Mouse (Mus musculus) heart, embryonic 15.5 days (tissue): ENCODE measurements around the gene Itpr1. TPM values are rescaled to one million over a fixed set of nuclear protein-coding genes. Genes with fewer than 3 reads are reported as not detected.
A peak's percentile ranks its signal among the peaks of the same experiment; 100 is the strongest.

Experiments used
- ATAC-seq: fragments of 200-750 bp; cut with Nextera tagmentation; replicated peaks from 2 replicates; pipeline ENCODE4 v1.8.0; 2017; ENCODE audit warnings: low read depth, moderate TSS enrichment; ENCODE audit not compliant: insufficient number of reproducible peaks, insufficient read depth, low FRiP score
- H3K27ac ChIP-seq: fragments of 300-500 bp; sonication (generic); 2 replicates; pipeline ENCODE4 v1.5.1; 2015; ENCODE audit warnings: mild to moderate bottlenecking, inconsistent platforms
- H3K27me3 ChIP-seq: fragments of 300-500 bp; sonication (generic); 2 replicates; pipeline ENCODE4 v1.6.1; 2015; ENCODE audit warnings: inconsistent platforms
- H3K36me3 ChIP-seq: fragments of 300-500 bp; sonication (generic); 2 replicates; pipeline ENCODE4 v1.6.1; 2015; ENCODE audit warnings: mild to moderate bottlenecking, inconsistent platforms
- H3K4me1 ChIP-seq: fragments of 300-500 bp; sonication (generic); replicated peaks from 2 replicates; pipeline ENCODE4 v1.6.1; 2015; ENCODE audit warnings: inconsistent platforms
- H3K4me2 ChIP-seq: fragments of 300-500 bp; sonication (generic); 2 replicates; pipeline ENCODE4 v1.6.1; 2015; ENCODE audit warnings: inconsistent platforms, mild to moderate bottlenecking, moderate library complexity
- H3K4me3 ChIP-seq: fragments of 300-500 bp; sonication (generic); 2 replicates; pipeline ENCODE4 v1.5.1; 2015; ENCODE audit warnings: mild to moderate bottlenecking, inconsistent platforms
- H3K9ac ChIP-seq: fragments of 300-500 bp; sonication (generic); 2 replicates; pipeline ENCODE4 v1.6.1; 2015; ENCODE audit warnings: mild to moderate bottlenecking, inconsistent platforms
- H3K9me3 ChIP-seq: fragments of 300-500 bp; sonication (generic); replicated peaks from 2 replicates; pipeline ENCODE4 v1.6.1; 2016; ENCODE audit warnings: inconsistent platforms
- WGBS: fragments of 180-500 bp; shearing (Covaris S2); methylation state at CpG from one replicate; pipeline ENCODE4 v1.1.7; 2015; ENCODE audit warnings: mixed read lengths; 5-methylcytosine and 5-hydroxymethylcytosine counted together
- polyA plus RNA-seq: library from polyadenylated mRNA; unstranded; fragments of >200 nt; fragmentation: Nextera tagmentation; extraction: Ambion mirVana; gene quantifications from 2 replicates; pipeline ENCODE4 v1.2.1, GENCODE M21; 2015

The Itpr1 gene
- polyA plus RNA-seq, 1 experiment from 2014 or later, result 11.4 TPM

GRCm38 (mm10) chr6:108506161-108506560, 293.3 kb downstream of the Itpr1 start:
- no peak overlapping the region for H3K27ac ChIP-seq
- peaks cover 8% of the 10 kb centered on the region; the same call in 1 of the 2 replicates for H3K36me3 ChIP-seq
- H3K4me3 ChIP-seq, result no peak overlapping the region
- H3K9ac ChIP-seq, result no peak overlapping the region
- no peaks in the 10 kb centered on the region for H3K27me3 ChIP-seq
- WGBS, result 95% methylated on average over 3 of the region's 3 CpGs
- no peak for ATAC-seq
- no peaks in the 10 kb centered on the region for H3K9me3 ChIP-seq
- H3K4me1 ChIP-seq, result peaks cover 20% of the 10 kb centered on the region
- H3K4me2 ChIP-seq, result no peak overlapping the region

DNA sequence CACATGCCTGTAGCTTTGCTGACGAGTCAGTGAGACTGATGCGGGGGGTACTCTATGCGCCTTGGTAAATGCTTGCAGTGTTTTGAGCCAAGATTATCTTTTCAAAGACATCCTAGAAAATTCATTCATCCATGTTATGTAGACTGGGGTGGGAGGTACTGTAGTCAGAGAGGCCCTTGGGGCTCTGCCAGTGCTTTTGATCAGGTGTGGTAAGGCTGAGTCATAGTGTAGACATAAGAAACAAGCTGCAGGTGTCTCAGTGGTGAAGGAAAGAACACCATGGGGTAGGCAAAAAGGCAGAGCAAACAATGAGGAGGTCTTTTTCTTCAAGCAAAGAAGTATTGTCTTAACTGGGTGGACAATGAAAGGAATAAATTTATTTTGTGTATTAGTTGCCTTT, 294.4 kb downstream of the Itpr1 start:
- WGBS, result 81% methylated on average over 3 of the region's 3 CpGs
- H3K27ac ChIP-seq, result no peak overlapping the region
- ATAC-seq, result no peak
- H3K4me1 ChIP-seq, result peaks cover 24% of the 10 kb centered on the region
- no peak overlapping the region for H3K9ac ChIP-seq
- H3K9me3 ChIP-seq, result no peaks in the 10 kb centered on the region
- H3K4me2 ChIP-seq, result no peak overlapping the region
- H3K36me3 ChIP-seq, result no peaks in the 10 kb centered on the region
- H3K4me3 ChIP-seq, result no peak overlapping the region
- no peaks in the 10 kb centered on the region for H3K27me3 ChIP-seq

DNA sequence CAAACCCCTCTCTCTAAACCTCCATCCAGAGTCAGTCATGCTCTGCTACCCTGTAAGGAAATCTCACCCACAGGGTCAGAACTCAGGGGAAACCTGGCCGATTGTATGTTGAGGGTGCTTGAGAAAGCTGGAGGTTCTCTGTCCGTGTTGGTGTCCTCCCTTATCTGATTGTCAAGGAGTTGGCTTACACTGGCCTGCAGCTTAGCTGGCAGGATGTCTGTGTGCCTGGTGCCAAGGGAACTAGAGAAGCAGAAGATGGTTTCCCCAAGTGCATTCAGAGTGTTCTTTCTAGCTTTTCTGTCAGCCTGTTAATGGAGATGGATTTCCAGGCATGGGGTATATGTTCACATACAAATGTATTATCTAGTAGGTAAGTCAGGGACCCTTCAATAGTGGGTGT, 296.4 kb downstream of the Itpr1 start:
- no peaks in the 10 kb centered on the region for H3K36me3 ChIP-seq
- no peak overlapping the region for H3K9ac ChIP-seq
- H3K27me3 ChIP-seq, result no peaks in the 10 kb centered on the region
- no peaks in the 10 kb centered on the region for H3K9me3 ChIP-seq
- WGBS, result 40% methylated on average over 2 of the region's 2 CpGs
- H3K4me3 ChIP-seq, result no peak overlapping the region
- no peak for ATAC-seq
- peaks cover 30% of the 10 kb centered on the region for H3K4me1 ChIP-seq
- H3K4me2 ChIP-seq, result no peak overlapping the region
- no peak overlapping the region for H3K27ac ChIP-seq

GRCm38 (mm10) chr6:108510101-108510500, 297.2 kb downstream of the Itpr1 start:
- WGBS, result 27% methylated on average over 9 of the region's 9 CpGs
- Histone ChIP-seq H3K4me2 (peak overlapping the region; percentile 27), H3K9ac (no peak overlapping the region), H3K4me1 (peaks cover 35% of the 10 kb centered on the region), H3K9me3 (no peaks in the 10 kb centered on the region), H3K4me3 (no peak overlapping the region), H3K27me3 (no peaks in the 10 kb centered on the region), H3K36me3 (no peaks in the 10 kb centered on the region), H3K27ac (peak overlapping the region; percentile 28; the same call in 1 of the 2 replicates)
- ATAC-seq, result peak; percentile 67; the same call in 1 of the 2 replicates

DNA sequence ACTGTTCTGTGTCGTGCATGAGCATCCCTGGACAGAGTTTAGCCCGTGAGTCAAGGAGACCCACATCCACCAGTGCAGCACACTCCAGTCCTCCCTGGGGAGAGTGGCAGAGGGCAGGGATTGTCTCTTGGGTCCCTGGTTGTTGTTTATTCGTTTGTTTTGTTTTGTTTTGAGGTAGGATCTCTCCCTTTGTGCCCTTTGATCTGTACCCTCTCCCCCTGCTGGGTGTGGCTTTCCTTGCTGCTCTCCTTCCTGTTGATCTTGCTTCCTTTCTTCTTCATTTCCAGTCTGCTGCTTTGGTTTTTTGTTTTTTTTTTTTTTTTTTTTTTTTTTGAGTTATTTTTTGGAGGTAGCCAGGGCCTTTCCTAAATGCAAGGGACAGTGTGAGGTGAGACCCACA, 299.2 kb downstream of the Itpr1 start:
- H3K9me3 ChIP-seq, result no peaks in the 10 kb centered on the region
- no peak overlapping the region for H3K27ac ChIP-seq
- H3K27me3 ChIP-seq, result no peaks in the 10 kb centered on the region
- ATAC-seq, result no peak
- WGBS, result 50% methylated on average over 3 of the region's 3 CpGs
- no peak overlapping the region for H3K4me3 ChIP-seq
- no peaks in the 10 kb centered on the region for H3K36me3 ChIP-seq
- peaks cover 44% of the 10 kb centered on the region for H3K4me1 ChIP-seq
- no peak overlapping the region for H3K4me2 ChIP-seq
- no peak overlapping the region for H3K9ac ChIP-seq

- 79% methylated on average over 9 of the region's 9 CpGs for WGBS
These were observed 300.1 kb downstream of the Itpr1 start for GRCm38 (mm10) chr6:108512994-108513393.

GRCm38 (mm10) chr6:108516248-108516647, 303.4 kb downstream of the Itpr1 start:
- Histone ChIP-seq H3K36me3 (peaks cover 15% of the 10 kb centered on the region; the same call in 1 of the 2 replicates), H3K9me3 (no peaks in the 10 kb centered on the region), H3K4me3 (no peak overlapping the region), H3K27ac (no peak overlapping the region), H3K4me2 (no peak overlapping the region), H3K4me1 (peaks cover 28% of the 10 kb centered on the region), H3K9ac (no peak overlapping the region), H3K27me3 (no peaks in the 10 kb centered on the region)
- no peak for ATAC-seq
- 92% methylated on average over 1 of the region's 1 CpGs for WGBS

More at GRCm38 (mm10) chr6:108512994-108513393, 300.1 kb downstream of the Itpr1 start:
- Histone ChIP-seq H3K27ac (no peak overlapping the region), H3K9ac (no peak overlapping the region), H3K36me3 (no peaks in the 10 kb centered on the region), H3K9me3 (no peaks in the 10 kb centered on the region), H3K4me1 (peaks cover 48% of the 10 kb centered on the region), H3K4me3 (no peak overlapping the region), H3K27me3 (no peaks in the 10 kb centered on the region), H3K4me2 (no peak overlapping the region)
- ATAC-seq, result no peak

DNA sequence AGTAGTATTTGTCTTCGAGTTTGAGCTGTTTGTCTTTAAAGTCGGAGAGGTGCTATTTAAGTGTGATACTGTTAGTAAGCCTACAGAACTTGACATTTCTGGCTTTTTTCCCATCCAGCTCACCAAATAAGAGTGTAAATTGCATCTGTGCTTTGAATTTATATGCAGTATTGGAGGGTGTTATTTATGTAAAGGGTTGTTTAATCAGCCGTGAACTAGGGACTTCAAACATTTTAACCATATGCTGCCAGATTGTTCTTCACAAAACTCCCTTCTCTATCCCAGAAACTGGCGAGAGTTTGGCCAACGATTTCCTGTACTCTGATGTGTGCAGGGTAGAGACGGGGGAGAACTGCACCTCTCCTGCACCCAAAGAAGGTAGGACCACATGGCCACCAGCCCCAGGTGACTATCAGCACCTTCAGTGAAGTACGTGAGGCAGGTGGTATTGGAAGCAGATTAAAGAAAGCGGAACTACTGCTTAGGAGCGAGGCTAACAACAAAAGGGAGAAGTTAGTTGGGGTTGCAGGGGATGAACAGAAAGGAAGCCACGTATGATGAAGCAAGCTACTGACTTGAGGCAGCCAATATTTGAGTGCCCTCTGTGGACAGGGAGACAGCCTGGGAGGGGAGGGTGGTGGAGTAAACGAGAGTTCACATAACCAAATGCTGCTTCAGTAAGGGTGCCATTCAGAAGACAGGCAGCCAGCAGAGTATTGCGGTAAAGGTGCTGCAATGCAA, 304.5 kb downstream of the Itpr1 start:
- H3K36me3 ChIP-seq, result peaks cover 15% of the 10 kb centered on the region; the same call in 1 of the 2 replicates
- peaks cover 24% of the 10 kb centered on the region for H3K4me1 ChIP-seq
- H3K4me3 ChIP-seq, result no peak overlapping the region
- no peaks in the 10 kb centered on the region for H3K9me3 ChIP-seq
- H3K4me2 ChIP-seq, result no peak overlapping the region
- ATAC-seq, result no peak
- H3K27me3 ChIP-seq, result no peaks in the 10 kb centered on the region
- 72% methylated on average over 12 of the region's 12 CpGs for WGBS
- H3K27ac ChIP-seq, result no peak overlapping the region
- H3K9ac ChIP-seq, result no peak overlapping the region

GRCm38 (mm10) chr6:108517986-108518385, 305.1 kb downstream of the Itpr1 start:
- Histone ChIP-seq H3K9ac (no peak overlapping the region), H3K4me2 (no peak overlapping the region), H3K27me3 (no peaks in the 10 kb centered on the region), H3K9me3 (no peaks in the 10 kb centered on the region), H3K4me3 (no peak overlapping the region), H3K27ac (no peak overlapping the region), H3K36me3 (peaks cover 19% of the 10 kb centered on the region; the same call in 1 of the 2 replicates), H3K4me1 (peaks cover 18% of the 10 kb centered on the region)
- 91% methylated on average over 1 of the region's 1 CpGs for WGBS
- no peak for ATAC-seq

DNA sequence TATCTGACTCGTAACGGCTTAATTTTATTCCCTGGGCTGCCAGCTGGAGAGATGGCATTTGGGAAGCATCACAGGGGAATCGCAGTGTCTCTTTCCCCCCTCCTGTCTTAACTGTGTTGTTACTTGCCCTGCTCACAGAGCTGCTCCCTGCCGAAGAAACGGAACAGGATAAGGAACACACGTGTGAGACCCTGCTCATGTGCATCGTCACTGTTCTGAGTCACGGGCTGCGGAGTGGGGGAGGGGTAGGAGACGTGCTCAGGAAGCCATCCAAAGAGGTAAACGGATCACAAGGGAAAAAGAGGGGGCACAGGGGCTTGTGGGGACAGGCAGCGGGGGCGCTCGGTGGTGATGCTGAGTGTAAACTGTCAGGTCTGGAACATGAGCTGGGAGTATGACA, 305.7 kb downstream of the Itpr1 start:
- Histone ChIP-seq H3K4me1 (peaks cover 18% of the 10 kb centered on the region), H3K27ac (no peak overlapping the region), H3K4me2 (no peak overlapping the region), H3K27me3 (no peaks in the 10 kb centered on the region), H3K9me3 (no peaks in the 10 kb centered on the region), H3K9ac (no peak overlapping the region), H3K4me3 (no peak overlapping the region), H3K36me3 (peaks cover 24% of the 10 kb centered on the region)
- WGBS, result 76% methylated on average over 14 of the region's 14 CpGs
- ATAC-seq, result no peak

- Histone ChIP-seq H3K4me2 (no peak overlapping the region), H3K9ac (no peak overlapping the region), H3K27ac (no peak overlapping the region), H3K9me3 (no peaks in the 10 kb centered on the region), H3K4me3 (no peak overlapping the region), H3K27me3 (no peaks in the 10 kb centered on the region), H3K4me1 (peaks cover 20% of the 10 kb centered on the region), H3K36me3 (peaks cover 27% of the 10 kb centered on the region)
- 88% methylated on average over 9 of the region's 9 CpGs for WGBS
- ATAC-seq, result no peak
These were observed 306.4 kb downstream of the Itpr1 start for GRCm38 (mm10) chr6:108519327-108519726.
